Mouse (Mus musculus): Measurements from ENCODE around the gene Cav1. TPM values are rescaled to one million over a fixed set of nuclear protein-coding genes. Genes with fewer than 3 reads are reported as not detected.

Gene Cav1
- polyA plus RNA-seq, 1 experiment from 2014 or later, result 345 TPM

GRCm38 (mm10) chr6:17381690-17382089 lies 75.6 kb downstream of the Cav1 start:
- Histone ChIP-seq H3K27ac (no peak overlapping the region), H3K36me3 (no peaks in the 10 kb centered on the region), H3K27me3 (replicated peaks) (no peaks in the 10 kb centered on the region), H3K9ac (no peak overlapping the region), H3K9me3 (no peaks in the 10 kb centered on the region), H3K4me2 (no peak overlapping the region), H3K4me3 (replicated peaks) (no peak overlapping the region), H3K4me1 (no peaks in the 10 kb centered on the region)
- no peak for ATAC-seq (ENCODE audit: insufficient read depth, low FRiP score, low read depth)
- 82% methylated on average over 6 of the region's 6 CpGs for WGBS

GRCm38 (mm10) chr6:17385531-17385930 lies 79.4 kb downstream of the Cav1 start:
- no peaks in the 10 kb centered on the region for H3K36me3 ChIP-seq
- no peak for ATAC-seq (ENCODE audit: insufficient read depth, low FRiP score, low read depth)
- H3K4me1 ChIP-seq, result no peaks in the 10 kb centered on the region
- WGBS, result 76% methylated on average over 5 of the region's 5 CpGs
- H3K9ac ChIP-seq, result no peak overlapping the region
- no peak overlapping the region for H3K4me2 ChIP-seq
- H3K4me3 ChIP-seq (replicated peaks), result no peak overlapping the region
- H3K9me3 ChIP-seq, result no peaks in the 10 kb centered on the region
- H3K27me3 ChIP-seq (replicated peaks), result no peaks in the 10 kb centered on the region
- H3K27ac ChIP-seq, result no peak overlapping the region

GRCm38 (mm10) chr6:17387991-17388710 lies 82.0 kb downstream of the Cav1 start:
- Histone ChIP-seq H3K9me3 (no peaks in the 10 kb centered on the region), H3K27ac (no peak overlapping the region), H3K4me3 (replicated peaks) (no peak overlapping the region), H3K27me3 (replicated peaks) (no peaks in the 10 kb centered on the region), H3K4me2 (no peak overlapping the region), H3K9ac (no peak overlapping the region), H3K4me1 (no peaks in the 10 kb centered on the region), H3K36me3 (no peaks in the 10 kb centered on the region)
- WGBS, result 82% methylated on average over 2 of the region's 2 CpGs
- ATAC-seq (ENCODE audit: insufficient read depth, low FRiP score, low read depth), result no peak

Other genes starting within 250 kb of the Cav1 start
- gene Tes, start 241.2 kb upstream of the Cav1 start, polyA plus RNA-seq (2015; fragmentation: Nextera tagmentation; extraction: Ambion mirVana), result 90.5 and 99.1 TPM in 2 replicates
- gene Cav2, start 25.1 kb upstream of the Cav1 start, polyA plus RNA-seq (2015; fragmentation: Nextera tagmentation; extraction: Ambion mirVana), result 43.4 and 52.2 TPM in 2 replicates
- gene Met, start 157.5 kb downstream of the Cav1 start, polyA plus RNA-seq (2015; fragmentation: Nextera tagmentation; extraction: Ambion mirVana), result 10.5 and 13.2 TPM in 2 replicates

Data from stomach, embryonic 15.5 days (tissue).